Mouse (Mus musculus): Measurements from ENCODE around the gene Pax5. TPM values are rescaled to one million over a fixed set of nuclear protein-coding genes. Genes with fewer than 3 reads are reported as not detected.

Gene Pax5
- total and polyA plus RNA-seq, 3 experiments, result not detected

DNA sequence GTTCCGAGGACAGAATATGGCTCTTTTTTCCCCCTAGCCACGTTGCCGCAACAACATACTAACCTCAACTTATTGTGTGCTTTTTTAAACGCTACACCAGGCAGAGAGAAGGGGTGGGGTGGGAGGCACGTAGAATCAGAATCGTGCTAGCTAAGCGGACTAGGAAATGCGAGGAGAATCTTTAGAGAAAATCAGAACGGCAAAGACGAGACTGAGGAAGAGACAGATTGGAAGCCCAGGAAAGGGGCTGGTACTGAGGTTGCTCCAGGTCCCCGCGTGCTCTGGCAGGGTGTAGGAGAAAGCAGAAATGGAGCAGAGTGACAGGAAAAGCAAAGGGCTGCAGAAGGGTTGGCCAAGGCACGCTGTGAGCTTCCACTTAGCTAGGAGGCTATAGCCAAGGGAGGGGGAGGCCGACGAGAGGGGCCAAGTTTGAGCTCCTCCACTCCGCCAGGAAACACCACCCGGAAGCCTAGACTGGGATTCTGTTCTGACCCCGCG lies 3.3 kb upstream of the Pax5 start:
- H3K36me3 ChIP-seq (ENCODE audit: control insufficient read depth in 1 of 2, insufficient read depth in 2 of 2, low read length in 2 of 2), result no peaks in the 10 kb centered on the region
- TF ChIP-seq ETS1 (IDR thresholded peaks at IDR 0.05; ENCODE audit: low read depth, low read length) (no peak), MYC (IDR thresholded peaks at IDR 0.05; ENCODE audit: low read depth, low read length) (no peak), BHLHE40 (IDR thresholded peaks at IDR 0.05; ENCODE audit: borderline replicate concordance, low read depth, low read length) (no peak), ZC3H11A (IDR thresholded peaks at IDR 0.05; ENCODE audit: low read depth, low read length) (no peak), TCF12 (IDR thresholded peaks at IDR 0.05; ENCODE audit: low read depth, low read length) (no peak), CTCF (IDR thresholded peaks at IDR 0.05 in 2 of 3, conservative IDR thresholded peaks at IDR 0.05 in 1 of 3; ENCODE audit: control insufficient read depth in 1 of 3, insufficient read depth in 1 of 3, low read depth in 2 of 3, low read length in 3 of 3, poor library complexity in 1 of 3, severe bottlenecking in 1 of 3) (no peak), NRF1 (IDR thresholded peaks at IDR 0.05; ENCODE audit: insufficient read depth, low read depth, low read length, poor library complexity, severe bottlenecking) (no peak), USF2 (IDR thresholded peaks at IDR 0.05; ENCODE audit: borderline replicate concordance in 1 of 2, insufficient read depth in 1 of 2, low read depth in 1 of 2, low read length in 2 of 2) (no peak), E2F4 (IDR thresholded peaks at IDR 0.05; ENCODE audit: borderline replicate concordance, low read depth, low read length) (no peak), RCOR1 (IDR thresholded peaks at IDR 0.05; ENCODE audit: low read depth, low read length) (no peak), POLR2A (IDR thresholded peaks at IDR 0.05; ENCODE audit: control insufficient read depth in 1 of 2, insufficient read depth in 1 of 2, low read depth in 1 of 2, low read length in 2 of 2, poor library complexity in 1 of 2) (no peak), CHD2 (IDR thresholded peaks at IDR 0.05; ENCODE audit: low read length) (no peak), RAD21 (IDR thresholded peaks at IDR 0.05; ENCODE audit: low read depth, low read length) (no peak), JUND (IDR thresholded peaks at IDR 0.05; ENCODE audit: low read depth, low read length) (no peak), UBTF (IDR thresholded peaks at IDR 0.05; ENCODE audit: borderline replicate concordance, insufficient read depth, low read depth, low read length) (no peak), USF1 (IDR thresholded peaks at IDR 0.05; ENCODE audit: low read depth, low read length) (no peak)
- no peaks in the 10 kb centered on the region for H3K9me3 ChIP-seq (replicated peaks; ENCODE audit: insufficient read depth, low read length)
- no peaks in the 10 kb centered on the region for H3K4me1 ChIP-seq (ENCODE audit: control insufficient read depth in 1 of 2, insufficient read depth in 2 of 2, low read length in 2 of 2)
- H3K79me2 ChIP-seq (ENCODE audit: control insufficient read depth, insufficient read depth, low read length, poor library complexity), result no peaks in the 10 kb centered on the region
- no peak overlapping the region for H3K9ac ChIP-seq (ENCODE audit: control insufficient read depth, low read depth, low read length, poor library complexity, severe bottlenecking)
- H3K27ac ChIP-seq (ENCODE audit: control insufficient read depth, low read depth, low read length), result no peak overlapping the region
- no peak for DNase-seq (ENCODE audit: low read depth, low spot score)
- H3K27me3 ChIP-seq (ENCODE audit: control insufficient read depth in 1 of 2, insufficient read depth in 2 of 2, low read length in 2 of 2), result peaks cover 2 to 3% of the 10 kb centered on the region in 2 experiments; a peak in 2 of 4 replicates
- H3K4me3 ChIP-seq (ENCODE audit: control insufficient read depth in 1 of 2, insufficient read depth in 1 of 2, low read depth in 2 of 2, low read length in 2 of 2), result no peak overlapping the region

GRCm38 (mm10) chr4:44712786-44713553 lies 2.7 kb upstream of the Pax5 start:
- Histone ChIP-seq H3K4me3 (ENCODE audit: control insufficient read depth in 1 of 2, insufficient read depth in 1 of 2, low read depth in 2 of 2, low read length in 2 of 2) (no peak overlapping the region), H3K27me3 (ENCODE audit: control insufficient read depth in 1 of 2, insufficient read depth in 2 of 2, low read length in 2 of 2) (peaks cover 2 to 3% of the 10 kb centered on the region in 2 experiments; a peak in 2 of 4 replicates), H3K9me3 (replicated peaks; ENCODE audit: insufficient read depth, low read length) (no peaks in the 10 kb centered on the region), H3K79me2 (ENCODE audit: control insufficient read depth, insufficient read depth, low read length, poor library complexity) (no peaks in the 10 kb centered on the region), H3K27ac (ENCODE audit: control insufficient read depth, low read depth, low read length) (no peak overlapping the region), H3K9ac (ENCODE audit: control insufficient read depth, low read depth, low read length, poor library complexity, severe bottlenecking) (no peak overlapping the region), H3K4me1 (ENCODE audit: control insufficient read depth in 1 of 2, insufficient read depth in 2 of 2, low read length in 2 of 2) (no peaks in the 10 kb centered on the region), H3K36me3 (ENCODE audit: control insufficient read depth in 1 of 2, insufficient read depth in 2 of 2, low read length in 2 of 2) (no peaks in the 10 kb centered on the region)
- no peak for TF ChIP-seq CTCF (IDR thresholded peaks at IDR 0.05 in 2 of 3, conservative IDR thresholded peaks at IDR 0.05 in 1 of 3; ENCODE audit: control insufficient read depth in 1 of 3, insufficient read depth in 1 of 3, low read depth in 2 of 3, low read length in 3 of 3, poor library complexity in 1 of 3, severe bottlenecking in 1 of 3)
- no peak for TF ChIP-seq NRF1 (IDR thresholded peaks at IDR 0.05; ENCODE audit: insufficient read depth, low read depth, low read length, poor library complexity, severe bottlenecking)
- no peak for TF ChIP-seq CHD1 (IDR thresholded peaks at IDR 0.05; ENCODE audit: low read depth, low read length)
- no peak for TF ChIP-seq GABPA (IDR thresholded peaks at IDR 0.05; ENCODE audit: low read depth, low read length)
- no peak for TF ChIP-seq MYB (IDR thresholded peaks at IDR 0.05; ENCODE audit: low read depth, low read length)
- no peak for TF ChIP-seq TBP (IDR thresholded peaks at IDR 0.05; ENCODE audit: low read depth, low read length)
- TF ChIP-seq ZMIZ1 (IDR thresholded peaks at IDR 0.05; ENCODE audit: low read depth, low read length), result no peak
- no peak for TF ChIP-seq MEF2A (IDR thresholded peaks at IDR 0.05; ENCODE audit: extremely low read depth, insufficient replicate concordance, low read depth, low read length, poor library complexity, severe bottlenecking)
- no peak for TF ChIP-seq CHD2 (IDR thresholded peaks at IDR 0.05; ENCODE audit: low read length)
- DNase-seq (ENCODE audit: low read depth, low spot score), result no peak

All from MEL (cell line).